Mouse (Mus musculus) intestine, embryonic 16.5 days (tissue): ENCODE measurements around the gene Snx18. TPM values are rescaled to one million over a fixed set of nuclear protein-coding genes. Genes with fewer than 3 reads are reported as not detected.

Source experiments
- ATAC-seq: fragments of 200-750 bp; cut with Nextera tagmentation; 2 replicates; pipeline ENCODE4 v1.8.0; 2017; ENCODE audit warnings: moderate TSS enrichment, moderate library complexity
- H3K27ac ChIP-seq: fragments of 300-500 bp; sonication (generic); 2 replicates; pipeline ENCODE4 v1.5.1; 2014; ENCODE audit warnings: mild to moderate bottlenecking, low read length
- H3K27me3 ChIP-seq: fragments of 300-500 bp; sonication (generic); replicated peaks from 2 replicates; pipeline ENCODE4 v1.6.1; 2014; ENCODE audit warnings: low read length, control low read depth, mixed read lengths; ENCODE audit not compliant: control insufficient read depth, insufficient read depth
- H3K36me3 ChIP-seq: fragments of 300-500 bp; sonication (generic); 2 replicates; pipeline ENCODE4 v1.6.1; 2014; ENCODE audit warnings: low read length, control low read depth; ENCODE audit not compliant: control insufficient read depth, insufficient read depth
- H3K4me1 ChIP-seq: fragments of 300-500 bp; sonication (generic); 2 replicates; pipeline ENCODE4 v1.6.1; 2014; ENCODE audit warnings: low read length, control low read depth, mixed read lengths; ENCODE audit not compliant: control insufficient read depth, insufficient read depth
- H3K4me2 ChIP-seq: fragments of 300-500 bp; sonication (generic); 2 replicates; pipeline ENCODE4 v1.6.1; 2014; ENCODE audit warnings: low read depth, low read length, control low read depth
- H3K4me3 ChIP-seq: fragments of 300-500 bp; sonication (generic); 2 replicates; pipeline ENCODE4 v1.5.1; 2014; ENCODE audit warnings: mild to moderate bottlenecking, low read length
- H3K9ac ChIP-seq: fragments of 300-500 bp; sonication (generic); 2 replicates; pipeline ENCODE4 v1.6.1; 2014; ENCODE audit warnings: low read depth, low read length
- H3K9me3 ChIP-seq: fragments of 300-500 bp; sonication (generic); 2 replicates; pipeline ENCODE4 v1.6.1; 2016; ENCODE audit warnings: low read length, control low read depth; ENCODE audit not compliant: control insufficient read depth
- WGBS: fragments of 180-500 bp; shearing (Covaris S2); extraction: QIAGEN DNeasy Blood & Tissue Kit; methylation state at CpG from one replicate; pipeline ENCODE4 v1.1.7; 2014; 5-methylcytosine and 5-hydroxymethylcytosine counted together
- polyA plus RNA-seq: library from polyadenylated mRNA; unstranded; fragments of >200 nt; fragmentation: Nextera tagmentation; extraction: Ambion mirVana; gene quantifications from 2 replicates; pipeline ENCODE4 v1.2.1, GENCODE M21; 2015

Gene Snx18
- polyA plus RNA-seq, 1 experiment from 2014 or later: 10.1 TPM

- no peak overlapping the region for H3K9ac ChIP-seq
- 82% methylated on average over 12 of the region's 12 CpGs for WGBS
- H3K9me3 ChIP-seq: no peaks in the 10 kb centered on the region
- H3K27me3 ChIP-seq: no peaks in the 10 kb centered on the region
- H3K4me3 ChIP-seq: no peak overlapping the region
- ATAC-seq: peak; percentile 32
- no peak overlapping the region for H3K4me2 ChIP-seq
- H3K27ac ChIP-seq: peak overlapping the region; percentile 60
- peaks cover 66% of the 10 kb centered on the region for H3K4me1 ChIP-seq
- H3K36me3 ChIP-seq: peaks cover 3% of the 10 kb centered on the region; the same call in 1 of the 2 replicates
These were observed 16.3 kb downstream of the Snx18 start for GRCm38 (mm10) chr13:113601831-113602604.

- ATAC-seq: no peak
- peaks cover 77% of the 10 kb centered on the region for H3K4me1 ChIP-seq
These were observed 17.6 kb downstream of the Snx18 start for GRCm38 (mm10) chr13:113600531-113601463.

GRCm38 (mm10) chr13:113599701-113600530 lies 18.4 kb downstream of the Snx18 start:
- no peak overlapping the region for H3K4me3 ChIP-seq
- no peak overlapping the region for H3K4me2 ChIP-seq
- no peaks in the 10 kb centered on the region for H3K9me3 ChIP-seq
- ATAC-seq: no peak
- no peaks in the 10 kb centered on the region for H3K36me3 ChIP-seq
- peaks cover 77% of the 10 kb centered on the region for H3K4me1 ChIP-seq
- no peak overlapping the region for H3K9ac ChIP-seq
- no peaks in the 10 kb centered on the region for H3K27me3 ChIP-seq
- H3K27ac ChIP-seq: no peak overlapping the region
- 86% methylated on average over 22 of the region's 22 CpGs for WGBS

More at GRCm38 (mm10) chr13:113600531-113601463, 17.6 kb downstream of the Snx18 start:
- no peaks in the 10 kb centered on the region for H3K27me3 ChIP-seq
- H3K9ac ChIP-seq: no peak overlapping the region
- H3K27ac ChIP-seq: no peak overlapping the region
- 85% methylated on average over 18 of the region's 18 CpGs for WGBS
- no peaks in the 10 kb centered on the region for H3K9me3 ChIP-seq
- no peak overlapping the region for H3K4me3 ChIP-seq
- peaks cover 3% of the 10 kb centered on the region; the same call in 1 of the 2 replicates for H3K36me3 ChIP-seq
- no peak overlapping the region for H3K4me2 ChIP-seq

GRCm38 (mm10) chr13:113597616-113598015 lies 20.7 kb downstream of the Snx18 start:
- 78% methylated on average over 10 of the region's 10 CpGs for WGBS
- Histone ChIP-seq H3K9ac (no peak overlapping the region), H3K4me1 (peaks cover 59% of the 10 kb centered on the region), H3K36me3 (no peaks in the 10 kb centered on the region), H3K27me3 (no peaks in the 10 kb centered on the region), H3K4me3 (no peak overlapping the region), H3K27ac (no peak overlapping the region), H3K9me3 (no peaks in the 10 kb centered on the region), H3K4me2 (0 out of 2 replicates have a peak overlapping the region, but pooled peaks have one; percentile 16)
- no peak; the same call in 1 of the 2 replicates for ATAC-seq

GRCm38 (mm10) chr13:113596821-113597541 lies 21.4 kb downstream of the Snx18 start:
- WGBS: 43% methylated on average over 13 of the region's 13 CpGs
- H3K4me3 ChIP-seq: no peak overlapping the region
- ATAC-seq: peak; percentile 83
- H3K27ac ChIP-seq: no peak overlapping the region
- no peaks in the 10 kb centered on the region for H3K27me3 ChIP-seq
- H3K9me3 ChIP-seq: no peaks in the 10 kb centered on the region
- H3K9ac ChIP-seq: peak overlapping the region; percentile 1; the same call in 1 of the 2 replicates
- peaks cover 54% of the 10 kb centered on the region for H3K4me1 ChIP-seq
- H3K36me3 ChIP-seq: no peaks in the 10 kb centered on the region
- 0 out of 2 replicates have a peak overlapping the region, but pooled peaks have one; percentile 27 for H3K4me2 ChIP-seq

- Histone ChIP-seq H3K27me3 (no peaks in the 10 kb centered on the region), H3K4me2 (no peak overlapping the region), H3K27ac (no peak overlapping the region), H3K4me1 (peaks cover 44% of the 10 kb centered on the region), H3K9ac (peak overlapping the region; percentile 1; the same call in 1 of the 2 replicates), H3K9me3 (no peaks in the 10 kb centered on the region), H3K4me3 (no peak overlapping the region), H3K36me3 (no peaks in the 10 kb centered on the region; the same call in 1 of the 2 replicates)
- 0 out of 2 replicates have a peak, but pooled peaks have one; percentile 12 for ATAC-seq
- WGBS: 60% methylated on average over 8 of the region's 8 CpGs
These were observed 22.4 kb downstream of the Snx18 start for GRCm38 (mm10) chr13:113595987-113596386.

GRCm38 (mm10) chr13:113595219-113595618 lies 23.1 kb downstream of the Snx18 start:
- no peak overlapping the region for H3K27ac ChIP-seq
- no peaks in the 10 kb centered on the region for H3K9me3 ChIP-seq
- H3K4me2 ChIP-seq: no peak overlapping the region
- 63% methylated on average over 8 of the region's 8 CpGs for WGBS
- H3K9ac ChIP-seq: no peak overlapping the region
- H3K4me3 ChIP-seq: no peak overlapping the region
- H3K4me1 ChIP-seq: peaks cover 40% of the 10 kb centered on the region
- no peaks in the 10 kb centered on the region for H3K27me3 ChIP-seq
- H3K36me3 ChIP-seq: no peaks in the 10 kb centered on the region; the same call in 1 of the 2 replicates
- ATAC-seq: no peak

GRCm38 (mm10) chr13:113594361-113594760 lies 24.0 kb downstream of the Snx18 start:
- no peak for ATAC-seq
- WGBS: 89% methylated on average over 12 of the region's 12 CpGs
- Histone ChIP-seq H3K4me3 (no peak overlapping the region), H3K27ac (no peak overlapping the region), H3K4me2 (no peak overlapping the region), H3K27me3 (no peaks in the 10 kb centered on the region), H3K9me3 (no peaks in the 10 kb centered on the region), H3K9ac (no peak overlapping the region), H3K4me1 (peaks cover 35% of the 10 kb centered on the region), H3K36me3 (no peaks in the 10 kb centered on the region; the same call in 1 of the 2 replicates)
